In genomic region chr9:108759805-108760204, GRCm38 (mm10) we compare ENCODE assay signal across 8 mouse cellular contexts. TPM values are rescaled to one million over a fixed set of nuclear protein-coding genes. Genes with fewer than 3 reads are reported as not detected.
A peak's percentile ranks its signal among the peaks of the same experiment; 100 is the strongest.
DNase-seq lines count a peak whose midpoint lies in the region; ATAC-seq and TF ChIP-seq lines count a peak whose summit lies in the region.

No protein-coding gene starts in this region.

- no peaks in the 10 kb centered on the region for H3K9me3 ChIP-seq in lung, postnatal 0 days (ENCODE audit: low read length)

- no peaks in the 10 kb centered on the region for H3K36me3 ChIP-seq in lung, postnatal 0 days (ENCODE audit: insufficient read depth, low read length)

- no peak overlapping the region for H3K4me2 ChIP-seq in lung, postnatal 0 days (replicated peaks; ENCODE audit: low read depth, low read length)

- DNase-seq in cerebellum, postnatal 10 days: peak; percentile 69 to 75
- no peak for DNase-seq in cerebellum, adult 9-11 months
- DNase-seq in ovary, postnatal 36 days (ENCODE audit: low spot score): peak; percentile 18
- DNase-seq in ovary, postnatal 10 days (ENCODE audit: low spot score): no peak
- peak; percentile 29 for DNase-seq in embryo, embryonic 11 days
- DNase-seq in lung, postnatal 0 days (ENCODE audit: low spot score): peak; percentile 40
- peak; percentile 76 for DNase-seq in testis, postnatal 10 days (ENCODE audit: low spot score)
- DNase-seq in gastrocnemius, postnatal 14 days: no peak

- no peak overlapping the region for H3K9ac ChIP-seq in lung, postnatal 0 days (replicated peaks; ENCODE audit: low read depth)

- peak; percentile 88 for TF ChIP-seq CTCF in lung, postnatal 0 days (IDR thresholded peaks at IDR 0.05)

- intact Hi-C loops in gastrocnemius, postnatal 14 days (cut with DNase I; ENCODE audit: low total_unique reads): loop anchor here (5.0 kb wide), 2 partner anchors 47 to 62 kb away; partner anchors contain the start of gene Nckipsd

- 58% methylated on average over 2 of the region's 2 CpGs for WGBS in lung, postnatal 0 days

- peak; percentile 17; the same call in 1 of the 2 replicates for ATAC-seq in lung, postnatal 0 days

- no peaks in the 10 kb centered on the region for H3K4me1 ChIP-seq in lung, postnatal 0 days (ENCODE audit: insufficient read depth, low read depth, low read length)

- no peak overlapping the region for H3K4me3 ChIP-seq in lung, postnatal 0 days (ENCODE audit: low read depth, low read length)

- H3K27me3 ChIP-seq in lung, postnatal 0 days (replicated peaks; ENCODE audit: insufficient read depth, low read length): no peaks in the 10 kb centered on the region

- H3K27ac ChIP-seq in lung, postnatal 0 days (ENCODE audit: low read length): no peak overlapping the region

- no peak for TF ChIP-seq EP300 in lung, postnatal 0 days (IDR thresholded peaks at IDR 0.05)

RNA-seq across cellular contexts. Expression of gene Ip6k2, which starts 23.8 kb away (rescaled TPM):
- polyA plus RNA-seq in lung, postnatal 0 days (2015; fragmentation: Nextera tagmentation; extraction: Ambion mirVana): 40.4 and 48.1 TPM in 2 replicates
- 10 to 100 TPM; 24.3 to 24.4 TPM for total RNA-seq in gastrocnemius, postnatal 14 days (2021)

RNA-seq across cellular contexts. Expression of gene Nckipsd, which starts 48.4 kb away (rescaled TPM):
- 10.9 and 14.2 TPM in 2 replicates for polyA plus RNA-seq in lung, postnatal 0 days (2015; fragmentation: Nextera tagmentation; extraction: Ambion mirVana)
- 1 to 10 TPM; 3.5 to 4.5 TPM for total RNA-seq in gastrocnemius, postnatal 14 days (2021)

Comparison
In these comparisons a context has a peak if more than half of its experiments do, and no peak if none do; other contexts are left out.
1. DNase-seq: peak in cerebellum, postnatal 10 days (2 of 2), ovary, postnatal 36 days (single experiment), embryo, embryonic 11 days (single experiment), lung, postnatal 0 days (single experiment) and testis, postnatal 10 days (single experiment); none in cerebellum, adult 9-11 months (single experiment), ovary, postnatal 10 days (single experiment) and gastrocnemius, postnatal 14 days (single experiment).